Mouse (Mus musculus) spleen, postnatal 36 days (tissue): Measurements from ENCODE around the gene Gsta2.
"Not testable (repeated sequence)": the region's sequence is repeated elsewhere in the genome, so short reads cannot be mapped to it uniquely, and the experiment has no call there.

ENCODE experiments used
- DNase-seq, 2 experiments: peaks; one replicate each; pipeline ENCODE4 v3.0.0; 2022; ENCODE audit warnings: low spot score in 2 of 2, mixed read lengths in 1 of 2

The Gsta2 gene

GRCm38 (mm10) chr9:78365850-78366544 is 10.4 kb upstream of the Gsta2 start:
- no peak for DNase-seq

- no peak for DNase-seq
Observed at GRCm38 (mm10) chr9:78364701-78365100, 9.1 kb upstream of the Gsta2 start.

- DNase-seq: no peak
Observed at GRCm38 (mm10) chr9:78363374-78363773, 7.8 kb upstream of the Gsta2 start.

GRCm38 (mm10) chr9:78360484-78360872 is 4.9 kb upstream of the Gsta2 start:
- no peak for DNase-seq

GRCm38 (mm10) chr9:78359750-78360483 is 4.3 kb upstream of the Gsta2 start:
- DNase-seq: no peak

GRCm38 (mm10) chr9:78358053-78358452 is 2.5 kb upstream of the Gsta2 start:
- peak; percentile 32 to 38 for DNase-seq

DNA sequence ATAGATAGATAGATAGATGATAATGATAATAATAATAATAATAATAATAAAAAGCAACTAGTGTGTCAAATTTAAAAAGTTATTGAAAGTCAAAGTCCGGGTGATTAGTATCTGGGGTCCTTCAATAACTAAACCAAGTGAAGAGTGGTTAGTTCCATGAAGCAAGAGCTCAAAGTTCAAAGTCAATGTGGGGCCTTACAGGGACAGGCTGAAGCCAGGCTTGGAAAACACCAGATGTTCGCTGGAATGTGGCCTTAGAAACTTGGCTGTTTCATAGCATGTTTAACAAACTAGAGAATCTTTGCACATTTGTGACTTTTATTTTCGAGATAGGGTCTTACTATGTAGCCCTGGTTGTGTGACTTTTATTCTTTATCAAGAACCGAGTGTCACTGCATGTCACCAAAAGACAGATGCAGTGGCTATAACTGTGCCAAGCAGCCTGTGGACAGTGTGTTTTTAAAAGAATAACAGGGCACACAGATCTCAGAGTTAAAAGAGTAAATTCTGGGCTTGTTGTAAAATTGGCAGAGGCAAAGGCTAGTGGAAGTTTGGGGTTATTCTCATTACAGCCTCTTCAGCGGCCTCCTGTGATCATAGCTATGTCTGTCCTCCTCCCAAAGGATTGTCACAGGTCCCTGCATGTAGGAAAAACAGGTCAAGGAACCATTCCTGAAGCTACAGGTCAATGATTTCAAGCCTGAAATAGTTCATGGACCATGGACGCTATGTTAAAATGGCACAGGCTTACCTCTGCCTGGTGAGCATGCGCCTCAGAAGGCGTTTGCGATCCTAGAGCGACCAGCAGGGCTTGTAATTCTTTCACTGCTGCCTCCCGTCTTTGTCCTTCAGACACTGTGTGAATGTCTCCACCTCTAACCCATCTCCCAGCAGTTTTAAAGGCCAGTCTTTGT is 666 bp downstream of the Gsta2 start:
- DNase-seq: no peak

DNA sequence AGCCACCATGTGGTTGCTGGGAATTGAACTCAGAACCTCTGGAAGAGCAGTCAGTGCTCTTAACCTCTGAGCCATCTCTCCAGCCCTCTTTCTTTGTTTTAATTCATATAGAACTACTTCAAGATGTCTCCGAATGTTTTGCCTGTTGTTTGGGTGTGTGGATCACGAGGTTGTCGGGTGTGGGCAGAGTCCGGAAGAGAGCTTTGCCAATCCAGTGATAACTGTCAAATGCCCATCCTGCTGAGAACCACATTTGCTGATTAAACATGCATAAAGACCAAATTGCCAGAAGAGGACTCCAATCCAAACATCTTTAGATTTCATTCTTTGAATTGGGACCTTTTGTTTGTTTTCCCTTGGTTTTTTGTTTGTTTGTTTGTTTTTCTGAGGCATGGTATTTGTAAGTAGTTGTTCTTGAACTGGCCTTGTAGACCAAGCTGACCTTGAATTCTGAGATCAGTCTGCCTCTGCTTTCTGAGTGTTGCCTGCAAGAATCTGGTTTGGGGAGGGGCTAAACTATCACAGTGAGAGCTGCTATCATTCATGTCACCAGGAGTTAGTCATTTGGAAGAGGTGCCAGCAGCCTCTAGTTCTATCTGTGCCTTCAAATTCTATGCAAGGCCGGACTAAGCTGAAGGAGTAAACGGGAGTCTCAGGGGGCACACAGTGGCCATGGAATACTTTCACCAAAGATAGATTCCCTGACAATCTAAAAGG is 3.9 kb downstream of the Gsta2 start:
- no peak for DNase-seq

GRCm38 (mm10) chr9:78350007-78350406 is 5.6 kb downstream of the Gsta2 start:
- not testable (repeated sequence) for DNase-seq

DNA sequence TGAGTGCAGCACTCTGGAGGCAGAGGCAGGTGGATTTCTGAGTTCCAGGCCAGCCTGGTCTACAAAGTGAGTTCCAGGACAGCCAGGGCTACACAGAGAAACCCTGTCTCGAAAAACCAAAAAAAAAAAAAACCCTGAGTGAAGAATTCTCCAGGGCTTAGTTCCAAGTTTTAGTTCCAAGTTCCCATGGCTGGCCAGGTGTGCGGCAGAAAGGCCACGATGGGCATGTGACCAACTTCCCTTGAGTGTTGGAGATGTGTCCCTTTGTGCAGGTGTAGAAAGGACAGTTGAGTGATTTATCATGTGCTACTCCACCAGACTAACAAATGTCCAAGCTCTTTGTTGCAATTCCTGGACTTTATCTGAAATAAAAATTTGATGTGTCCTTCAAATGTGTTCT is 6.4 kb downstream of the Gsta2 start:
- not testable (repeated sequence) for DNase-seq

DNA sequence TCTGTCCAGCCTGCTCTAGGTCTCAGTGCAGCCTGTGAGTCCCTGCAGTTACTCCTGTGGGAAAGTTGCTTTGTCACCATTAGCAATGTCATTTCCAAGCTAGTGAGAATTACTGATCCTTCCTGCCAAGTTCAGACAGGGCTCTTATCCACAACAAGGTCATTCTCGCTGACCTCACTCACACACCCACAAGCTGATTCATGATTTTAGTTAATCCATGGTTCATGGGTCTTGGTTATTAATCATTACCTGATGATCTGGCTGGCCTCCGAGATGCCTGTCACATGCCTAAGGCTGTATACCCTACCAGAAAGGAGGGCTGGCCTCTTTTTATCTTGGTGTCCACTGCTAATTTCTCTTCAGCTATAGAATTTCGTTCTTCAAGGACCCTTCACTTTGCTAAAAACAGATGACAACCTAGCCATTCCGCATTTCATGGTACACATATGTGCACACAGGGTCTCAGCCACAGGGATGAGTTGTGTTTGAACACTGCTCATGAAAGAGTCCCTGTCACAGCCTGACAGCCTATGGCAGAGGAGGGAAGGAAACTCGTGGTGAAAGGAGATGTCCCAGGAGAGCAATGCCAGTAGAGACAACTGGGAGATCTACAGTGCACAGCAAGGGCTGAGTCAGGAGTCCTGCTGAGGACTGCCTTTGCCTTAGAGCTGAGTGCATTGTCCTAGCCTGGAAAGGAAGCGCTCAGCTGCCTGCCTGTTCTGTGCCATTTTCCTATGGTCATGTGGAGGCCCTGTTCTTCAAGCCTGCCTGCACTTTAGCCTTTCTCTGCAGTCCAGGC is 7.2 kb downstream of the Gsta2 start:
- DNase-seq: not testable (repeated sequence)

GRCm38 (mm10) chr9:78347004-78347403 is 8.6 kb downstream of the Gsta2 start:
- no peak for DNase-seq

GRCm38 (mm10) chr9:78345235-78345634 is 10.4 kb downstream of the Gsta2 start:
- not testable (repeated sequence) for DNase-seq

- DNase-seq: not testable (repeated sequence)
Observed at GRCm38 (mm10) chr9:78343055-78343454, 12.5 kb downstream of the Gsta2 start.

- not testable (repeated sequence) for DNase-seq
Observed at GRCm38 (mm10) chr9:78342494-78342893, 13.1 kb downstream of the Gsta2 start.

- DNase-seq: peak in 1 of 2 experiments; percentile 11
Observed at GRCm38 (mm10) chr9:78340324-78340723, 15.3 kb downstream of the Gsta2 start.

GRCm38 (mm10) chr9:78337050-78337449 is 18.5 kb downstream of the Gsta2 start:
- DNase-seq: not testable (repeated sequence)

DNA sequence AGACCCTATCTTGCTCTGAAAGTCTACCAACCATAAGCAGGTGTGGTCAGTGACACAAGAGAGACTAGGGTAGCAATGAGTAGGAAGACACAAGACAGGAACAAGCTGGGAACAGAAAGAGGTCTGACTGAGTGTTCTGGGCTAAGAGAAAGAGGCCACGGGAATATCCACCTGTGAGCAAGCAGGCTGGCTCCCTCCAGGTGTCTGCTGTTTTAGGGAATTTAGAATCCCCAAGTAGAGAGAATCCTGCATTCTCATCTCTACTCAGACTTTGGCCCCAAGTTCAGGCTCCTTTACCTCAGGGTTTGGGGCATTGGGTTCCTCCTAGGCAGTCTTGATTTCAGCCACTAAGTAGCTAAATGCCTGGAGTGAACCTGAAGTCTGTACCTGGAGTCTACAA is 28.3 kb downstream of the Gsta2 start, which contains the start of gene Omt2b:
Gene Omt2b (plus strand): TSS at position 301 of the 400 bp plus-strand sequence.
- not testable (repeated sequence) for DNase-seq

- no peak for DNase-seq
Observed at GRCm38 (mm10) chr9:78319499-78319898, 36.1 kb downstream of the Gsta2 start.

DNA sequence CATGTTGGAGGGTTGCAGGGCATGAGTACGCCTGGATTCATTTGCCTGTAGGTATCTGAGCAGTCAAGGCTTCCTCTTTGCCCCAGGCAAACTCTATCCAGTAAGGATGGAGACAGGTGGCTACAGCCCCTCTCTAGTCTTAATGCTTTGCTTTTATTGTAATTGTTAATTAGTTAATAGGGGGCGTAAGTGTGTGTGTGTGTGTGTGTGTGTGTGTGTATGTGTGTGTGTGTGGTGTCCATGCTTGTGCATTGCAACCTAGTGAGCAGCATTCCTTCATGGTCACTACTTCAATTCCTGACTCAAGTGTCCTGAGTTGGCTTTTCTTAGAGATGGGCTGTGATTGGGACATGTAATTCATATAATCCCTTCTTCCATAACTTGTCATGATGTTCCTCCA is 40.9 kb downstream of the Gsta2 start, which contains the start of gene Omt2a:
Gene Omt2a (minus strand): TSS at position 101 of the 400 bp plus-strand sequence.
- no peak for DNase-seq
